Mouse (Mus musculus): ENCODE data around the gene Polg. TPM values are rescaled to one million over a fixed set of nuclear protein-coding genes. Genes with fewer than 3 reads are reported as not detected.

The Polg gene
- total and polyA plus RNA-seq, 2 experiments, result 28.9 to 31.9 TPM

- H3K27me3 ChIP-seq (ENCODE audit: control insufficient read depth, insufficient read depth, low read length), result peaks cover 17% of the 10 kb centered on the region
- WGBS, result 18% methylated on average over 4 of the region's 4 CpGs
- H3K27ac ChIP-seq (replicated peaks; ENCODE audit: insufficient read depth, low read depth, low read length), result no peak overlapping the region
Measured at GRCm38 (mm10) chr7:79512496-79512895, 46.3 kb upstream of the Polg start.

GRCm38 (mm10) chr7:79511656-79512055 is 45.5 kb upstream of the Polg start:
- Histone ChIP-seq H3K36me3 (ENCODE audit: control insufficient read depth, insufficient read depth, low read length) (no peaks in the 10 kb centered on the region), H3K27me3 (ENCODE audit: control insufficient read depth, insufficient read depth, low read length) (peaks cover 19% of the 10 kb centered on the region), H3K9ac (ENCODE audit: low read depth, low read length) (no peak overlapping the region), H3K79me2 (ENCODE audit: control insufficient read depth, insufficient read depth, low read length) (no peaks in the 10 kb centered on the region), H3K4me3 (ENCODE audit: insufficient read depth, low read depth, low read length) (no peak overlapping the region), H3K4me1 (ENCODE audit: control insufficient read depth, insufficient read depth, low read length) (no peaks in the 10 kb centered on the region), H3K27ac (replicated peaks; ENCODE audit: insufficient read depth, low read depth, low read length) (no peak overlapping the region)
- DNase-seq (ENCODE audit: extremely low read depth, low read depth, low spot score), result no peak
- TF ChIP-seq CTCF (IDR thresholded peaks at IDR 0.05; ENCODE audit: low read depth, low read length) (no peak), POLR2A (IDR thresholded peaks at IDR 0.05; ENCODE audit: extremely low read depth, insufficient read depth, low read length) (no peak)
- WGBS, result 19% methylated on average over 5 of the region's 5 CpGs

More at GRCm38 (mm10) chr7:79512496-79512895, 46.3 kb upstream of the Polg start:
- TF ChIP-seq CTCF (IDR thresholded peaks at IDR 0.05; ENCODE audit: low read depth, low read length) (no peak), POLR2A (IDR thresholded peaks at IDR 0.05; ENCODE audit: extremely low read depth, insufficient read depth, low read length) (no peak)
- no peaks in the 10 kb centered on the region for H3K79me2 ChIP-seq (ENCODE audit: control insufficient read depth, insufficient read depth, low read length)
- no peaks in the 10 kb centered on the region for H3K4me1 ChIP-seq (ENCODE audit: control insufficient read depth, insufficient read depth, low read length)
- H3K4me3 ChIP-seq (ENCODE audit: insufficient read depth, low read depth, low read length), result no peak overlapping the region
- DNase-seq (ENCODE audit: extremely low read depth, low read depth, low spot score), result no peak
- no peak overlapping the region for H3K9ac ChIP-seq (ENCODE audit: low read depth, low read length)
- no peaks in the 10 kb centered on the region for H3K36me3 ChIP-seq (ENCODE audit: control insufficient read depth, insufficient read depth, low read length)

- Histone ChIP-seq H3K79me2 (ENCODE audit: control insufficient read depth, insufficient read depth, low read length) (no peaks in the 10 kb centered on the region), H3K27ac (replicated peaks; ENCODE audit: insufficient read depth, low read depth, low read length) (no peak overlapping the region), H3K4me3 (ENCODE audit: insufficient read depth, low read depth, low read length) (no peak overlapping the region), H3K27me3 (ENCODE audit: control insufficient read depth, insufficient read depth, low read length) (peaks cover 19% of the 10 kb centered on the region), H3K4me1 (ENCODE audit: control insufficient read depth, insufficient read depth, low read length) (no peaks in the 10 kb centered on the region), H3K9ac (ENCODE audit: low read depth, low read length) (no peak overlapping the region), H3K36me3 (ENCODE audit: control insufficient read depth, insufficient read depth, low read length) (no peaks in the 10 kb centered on the region)
- WGBS, result 29% methylated on average over 7 of the region's 7 CpGs
- no peak for DNase-seq (ENCODE audit: extremely low read depth, low read depth, low spot score)
- no peak for TF ChIP-seq POLR2A (IDR thresholded peaks at IDR 0.05; ENCODE audit: extremely low read depth, insufficient read depth, low read length)
- no peak for TF ChIP-seq CTCF (IDR thresholded peaks at IDR 0.05; ENCODE audit: low read depth, low read length)
Measured at GRCm38 (mm10) chr7:79511181-79511580, 45.0 kb upstream of the Polg start.

GRCm38 (mm10) chr7:79510686-79511085 is 44.5 kb upstream of the Polg start:
- no peaks in the 10 kb centered on the region for H3K79me2 ChIP-seq (ENCODE audit: control insufficient read depth, insufficient read depth, low read length)

GRCm38 (mm10) chr7:79509710-79510109 is 43.5 kb upstream of the Polg start:
- Histone ChIP-seq H3K4me1 (ENCODE audit: control insufficient read depth, insufficient read depth, low read length) (0 out of 2 replicates have a peak, but pooled peaks cover under 1% of the 10 kb centered on the region), H3K27me3 (ENCODE audit: control insufficient read depth, insufficient read depth, low read length) (peaks cover 21% of the 10 kb centered on the region), H3K79me2 (ENCODE audit: control insufficient read depth, insufficient read depth, low read length) (no peaks in the 10 kb centered on the region), H3K4me3 (ENCODE audit: insufficient read depth, low read depth, low read length) (no peak overlapping the region), H3K9ac (ENCODE audit: low read depth, low read length) (no peak overlapping the region), H3K27ac (replicated peaks; ENCODE audit: insufficient read depth, low read depth, low read length) (no peak overlapping the region), H3K36me3 (ENCODE audit: control insufficient read depth, insufficient read depth, low read length) (no peaks in the 10 kb centered on the region)
- no peak for DNase-seq (ENCODE audit: extremely low read depth, low read depth, low spot score)
- no peak for TF ChIP-seq POLR2A (IDR thresholded peaks at IDR 0.05; ENCODE audit: extremely low read depth, insufficient read depth, low read length)
- no peak for TF ChIP-seq CTCF (IDR thresholded peaks at IDR 0.05; ENCODE audit: low read depth, low read length)
- 10% methylated on average over 12 of the region's 12 CpGs for WGBS

More at GRCm38 (mm10) chr7:79510686-79511085, 44.5 kb upstream of the Polg start:
- no peak overlapping the region for H3K9ac ChIP-seq (ENCODE audit: low read depth, low read length)
- H3K27me3 ChIP-seq (ENCODE audit: control insufficient read depth, insufficient read depth, low read length), result peaks cover 20% of the 10 kb centered on the region
- 29% methylated on average over 3 of the region's 3 CpGs for WGBS
- H3K4me3 ChIP-seq (ENCODE audit: insufficient read depth, low read depth, low read length), result no peak overlapping the region
- no peaks in the 10 kb centered on the region for H3K36me3 ChIP-seq (ENCODE audit: control insufficient read depth, insufficient read depth, low read length)
- DNase-seq (ENCODE audit: extremely low read depth, low read depth, low spot score), result no peak
- H3K4me1 ChIP-seq (ENCODE audit: control insufficient read depth, insufficient read depth, low read length), result no peaks in the 10 kb centered on the region
- no peak overlapping the region for H3K27ac ChIP-seq (replicated peaks; ENCODE audit: insufficient read depth, low read depth, low read length)
- TF ChIP-seq POLR2A (IDR thresholded peaks at IDR 0.05; ENCODE audit: extremely low read depth, insufficient read depth, low read length), result no peak

GRCm38 (mm10) chr7:79509235-79509607 is 43.1 kb upstream of the Polg start:
- Histone ChIP-seq H3K79me2 (ENCODE audit: control insufficient read depth, insufficient read depth, low read length) (no peaks in the 10 kb centered on the region), H3K27me3 (ENCODE audit: control insufficient read depth, insufficient read depth, low read length) (peaks cover 24% of the 10 kb centered on the region), H3K4me1 (ENCODE audit: control insufficient read depth, insufficient read depth, low read length) (peaks cover 3% of the 10 kb centered on the region; the same call in 1 of the 2 replicates), H3K9ac (ENCODE audit: low read depth, low read length) (no peak overlapping the region), H3K36me3 (ENCODE audit: control insufficient read depth, insufficient read depth, low read length) (no peaks in the 10 kb centered on the region), H3K4me3 (ENCODE audit: insufficient read depth, low read depth, low read length) (no peak overlapping the region), H3K27ac (replicated peaks; ENCODE audit: insufficient read depth, low read depth, low read length) (no peak overlapping the region)
- TF ChIP-seq CTCF (IDR thresholded peaks at IDR 0.05; ENCODE audit: low read depth, low read length), result no peak
- TF ChIP-seq POLR2A (IDR thresholded peaks at IDR 0.05; ENCODE audit: extremely low read depth, insufficient read depth, low read length), result no peak
- WGBS, result 9% methylated on average over 6 of the region's 6 CpGs
- no peak for DNase-seq (ENCODE audit: extremely low read depth, low read depth, low spot score)
